Mouse (Mus musculus) kidney, adult 18-20 months (tissue): ENCODE measurements around the gene Rnh1.

ENCODE experiments used
- DNase-seq: peaks from one replicate; pipeline ENCODE4 v3.0.0; 2021

Rnh1 gene

DNA sequence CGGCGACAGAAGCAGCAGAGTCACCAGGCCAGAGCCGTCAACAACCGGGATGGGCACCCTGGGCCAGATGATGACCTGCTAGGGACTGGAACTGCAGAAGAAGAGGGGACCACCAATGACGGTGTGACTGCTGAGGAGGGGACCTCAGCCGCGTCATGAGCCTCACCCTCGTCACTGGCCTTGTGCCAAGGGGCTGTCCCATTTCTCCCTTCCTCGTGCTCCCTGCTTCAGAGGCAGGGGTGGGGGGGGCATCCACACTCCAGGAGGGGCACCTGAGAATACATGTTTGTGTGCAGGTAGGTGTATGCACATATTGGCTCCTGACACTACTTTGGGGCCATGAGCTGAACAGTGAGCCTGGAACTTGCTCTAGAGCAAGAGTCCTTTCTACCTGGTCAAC lies 17.3 kb downstream of the Rnh1 start:
- DNase-seq: no peak

DNA sequence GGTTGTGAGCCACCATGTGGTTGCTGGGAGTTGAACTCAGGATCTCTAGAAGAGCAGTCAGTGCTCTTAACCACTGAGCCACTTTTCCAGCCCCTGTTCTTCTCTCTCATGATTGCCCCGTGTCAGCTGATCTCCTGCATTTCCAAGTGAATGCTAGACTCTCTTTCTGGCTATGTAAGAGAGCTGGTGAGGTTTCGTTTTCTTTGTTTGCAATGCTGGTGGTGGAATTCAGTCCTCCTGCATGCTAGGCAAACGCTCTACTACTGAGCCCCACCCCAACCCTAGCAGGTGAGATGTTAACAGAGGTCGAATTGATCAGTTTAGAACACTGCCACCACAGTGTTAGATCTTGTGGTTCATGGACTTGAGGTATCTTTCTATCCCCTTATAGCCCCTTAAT lies 24.0 kb downstream of the Rnh1 start:
- DNase-seq: no peak

DNA sequence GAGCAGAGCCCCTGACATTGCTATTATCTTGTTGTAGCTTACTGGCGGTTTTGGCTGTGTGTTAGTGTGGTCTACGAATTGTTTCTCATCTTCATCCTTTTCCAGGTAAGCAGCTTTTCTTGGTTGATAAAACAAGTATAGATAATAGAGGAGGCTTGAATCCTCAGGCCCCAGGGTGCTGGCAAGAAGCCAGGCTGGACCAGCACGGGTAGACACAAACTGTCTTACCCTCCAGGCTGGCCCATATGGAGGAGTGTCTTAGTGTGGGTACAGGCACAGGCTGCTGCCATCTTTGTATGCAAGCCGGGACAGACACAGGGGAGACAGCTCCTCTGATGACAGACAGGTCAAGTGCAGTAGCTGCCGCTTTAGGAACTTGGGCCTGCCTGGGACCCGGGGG lies 25.6 kb downstream of the Rnh1 start:
- DNase-seq: no peak

DNA sequence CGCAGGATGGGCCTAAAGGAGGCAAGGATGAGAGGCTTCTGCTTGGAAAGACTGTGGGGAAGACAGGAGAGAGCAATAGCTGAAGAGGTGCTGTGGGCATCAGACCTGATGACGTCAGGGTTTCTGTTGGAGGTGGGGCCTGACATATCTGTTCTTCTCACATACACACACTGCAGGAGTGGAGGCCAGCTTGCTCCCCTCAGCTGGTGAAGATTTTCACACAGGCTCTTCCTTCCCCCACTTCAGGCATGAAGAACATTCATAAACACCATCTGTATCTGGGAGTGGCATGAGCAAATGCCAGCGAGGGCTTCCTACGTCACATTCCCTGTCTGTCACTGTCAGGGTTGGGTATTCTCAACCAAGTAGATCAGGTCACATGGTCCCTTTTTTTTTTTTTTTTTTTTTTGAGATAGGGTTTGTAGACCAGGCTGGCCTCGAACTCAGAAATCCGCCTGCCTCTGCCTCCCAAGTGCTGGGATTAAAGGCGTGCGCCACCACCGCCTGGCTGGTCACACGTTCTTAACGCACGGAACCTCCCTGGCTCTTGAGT lies 26.5 kb downstream of the Rnh1 start:
- DNase-seq: no peak

DNA sequence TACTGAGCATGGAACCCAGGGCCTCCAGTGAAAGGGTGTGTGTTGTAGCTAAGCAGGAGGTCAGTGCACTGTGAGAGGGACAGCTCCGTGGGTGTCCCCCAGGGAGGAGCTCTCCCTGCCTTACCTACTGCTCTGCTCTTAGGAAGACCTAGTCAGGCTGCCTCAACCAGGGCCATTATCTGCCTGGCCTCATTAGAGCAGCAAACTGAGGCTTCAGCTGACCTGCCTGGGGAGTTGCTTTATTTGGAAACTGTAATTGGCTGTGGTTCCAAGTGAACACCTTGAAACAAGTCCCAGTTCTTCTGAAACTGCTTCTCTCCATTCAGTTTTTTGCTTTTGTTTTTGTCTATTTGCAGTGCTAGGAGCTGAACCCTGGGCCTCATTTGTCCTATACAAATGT lies 27.3 kb downstream of the Rnh1 start:
- DNase-seq: no peak

DNA sequence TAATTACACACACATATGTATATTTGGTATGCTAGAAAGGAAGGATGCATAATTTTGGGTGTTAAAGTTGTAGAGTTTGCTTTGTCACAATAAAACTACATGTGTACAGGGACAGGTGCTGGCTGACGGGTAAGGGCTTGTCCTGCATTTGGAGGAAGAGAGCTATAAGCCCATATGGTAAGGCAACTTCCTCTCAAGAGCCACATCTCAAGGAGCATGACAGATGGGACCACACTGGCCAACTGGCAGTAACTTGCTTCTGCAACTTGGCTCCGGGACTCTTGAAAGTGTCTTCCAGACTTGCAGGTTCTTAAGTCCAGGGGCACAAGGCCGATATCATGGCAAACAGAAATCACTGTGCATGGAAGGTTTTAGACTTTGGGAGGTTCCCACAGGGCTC lies 28.0 kb downstream of the Rnh1 start:
- DNase-seq: no peak

- no peak for DNase-seq
These were observed 28.8 kb downstream of the Rnh1 start for GRCm38 (mm10) chr7:141143861-141144260.

DNA sequence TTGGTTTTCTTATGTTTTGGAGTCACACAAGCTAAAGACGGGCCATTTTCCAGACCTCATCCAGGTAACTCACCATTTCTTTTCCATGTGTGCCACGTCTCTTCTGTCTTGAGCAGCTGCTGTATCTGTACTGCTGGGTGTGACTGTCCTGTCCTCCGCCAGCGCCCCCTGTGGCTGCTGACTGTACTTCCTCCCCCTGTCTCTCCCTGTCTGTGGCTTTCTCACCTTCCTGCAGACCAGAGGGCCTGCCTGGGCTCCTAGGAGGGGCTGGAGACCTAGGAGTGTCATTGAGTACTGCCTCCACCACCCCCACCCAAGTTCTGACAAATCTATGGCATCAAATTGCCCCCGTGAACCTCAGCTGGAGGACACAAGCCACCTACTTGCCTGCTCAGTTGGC lies 29.5 kb downstream of the Rnh1 start:
- DNase-seq: peak; percentile 44

DNA sequence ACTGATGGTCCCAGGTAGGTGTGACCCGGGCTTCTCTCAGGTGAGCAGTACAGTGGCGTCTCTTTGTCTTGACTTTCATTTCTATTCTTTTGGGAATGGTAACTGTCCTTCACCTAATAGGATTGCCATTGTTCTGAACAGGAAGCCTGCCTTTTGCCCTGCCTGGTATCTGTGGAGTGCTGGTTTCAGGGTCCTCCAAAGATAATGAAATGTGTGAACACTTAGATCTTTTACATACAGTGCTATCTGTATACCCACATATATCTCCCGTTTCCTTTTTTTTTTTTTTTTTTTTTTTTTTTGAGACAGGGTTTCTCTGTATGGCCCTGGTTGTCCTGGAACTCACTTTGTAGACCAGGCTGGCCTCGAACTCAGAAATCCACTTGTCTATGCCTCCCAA lies 31.3 kb downstream of the Rnh1 start:
- DNase-seq: no peak

- DNase-seq: peak; percentile 29
These were observed 40.5 kb downstream of the Rnh1 start for GRCm38 (mm10) chr7:141131904-141132755.

GRCm38 (mm10) chr7:141131024-141131820 lies 41.4 kb downstream of the Rnh1 start:
- DNase-seq: peak; percentile 92

GRCm38 (mm10) chr7:141123517-141123856 lies 49.2 kb downstream of the Rnh1 start:
- no peak for DNase-seq

- DNase-seq: peak; percentile 98
These were observed 49.8 kb downstream of the Rnh1 start for GRCm38 (mm10) chr7:141122689-141123516.

GRCm38 (mm10) chr7:141122245-141122644 lies 50.4 kb downstream of the Rnh1 start, which contains the start of gene Ptdss2:
Ptdss2 (plus strand) TSS chr7:141122382.
- DNase-seq: peak; percentile 68

DNA sequence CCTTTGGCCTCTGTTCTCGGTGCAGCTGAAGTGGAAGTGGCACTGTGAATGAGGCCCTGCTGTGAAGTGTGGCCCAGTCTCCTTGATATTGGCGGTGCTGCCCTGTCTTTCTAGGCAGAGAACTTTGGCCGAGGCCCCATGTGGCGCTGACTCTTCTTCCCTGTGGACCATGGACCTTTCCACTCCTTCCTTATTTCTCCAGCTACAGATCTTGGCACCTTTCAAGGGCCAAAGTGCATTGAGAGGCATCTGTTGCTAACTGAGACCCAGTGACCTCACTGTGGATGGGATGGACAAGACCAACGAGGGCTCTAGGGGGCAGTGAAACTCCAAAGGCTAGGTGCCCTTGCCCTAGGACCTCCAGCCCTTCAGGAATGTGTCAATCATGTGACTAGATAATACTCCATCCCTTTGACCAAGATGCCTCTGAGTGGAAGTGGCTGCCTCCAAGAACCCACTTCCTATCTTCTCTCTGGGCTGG lies 51.6 kb downstream of the Rnh1 start:
- DNase-seq: peak; percentile 77

DNA sequence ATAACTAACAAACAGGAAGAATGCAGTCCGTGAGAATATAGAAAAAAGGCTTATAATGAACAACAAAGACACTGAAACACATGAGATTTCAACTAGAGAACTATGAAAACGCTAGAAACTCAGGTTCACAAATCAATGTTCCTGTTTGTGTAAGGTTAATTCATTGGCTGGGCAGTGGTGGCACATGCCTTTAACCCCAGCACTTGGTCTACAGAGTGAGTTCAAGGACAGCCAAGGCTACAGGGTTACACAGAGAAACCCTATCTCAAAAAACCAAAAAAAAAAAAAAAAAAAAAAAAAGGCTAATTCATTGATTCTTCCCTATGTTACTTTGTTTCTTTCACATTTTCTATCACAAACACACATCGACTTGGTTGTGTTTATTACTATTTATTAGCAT lies 52.1 kb downstream of the Rnh1 start:
- DNase-seq: no peak

- no peak for DNase-seq
These were observed 53.2 kb downstream of the Rnh1 start for GRCm38 (mm10) chr7:141119487-141119886.

GRCm38 (mm10) chr7:141117636-141118035 lies 55.0 kb downstream of the Rnh1 start, which contains the start of gene Ano9:
Ano9 (minus strand) TSS chr7:141117806.
- peak; percentile 76 for DNase-seq

- no peak for DNase-seq
These were observed 56.8 kb downstream of the Rnh1 start for GRCm38 (mm10) chr7:141115874-141116273.
